Mouse (Mus musculus): ENCODE data around the gene Medag.

DNA sequence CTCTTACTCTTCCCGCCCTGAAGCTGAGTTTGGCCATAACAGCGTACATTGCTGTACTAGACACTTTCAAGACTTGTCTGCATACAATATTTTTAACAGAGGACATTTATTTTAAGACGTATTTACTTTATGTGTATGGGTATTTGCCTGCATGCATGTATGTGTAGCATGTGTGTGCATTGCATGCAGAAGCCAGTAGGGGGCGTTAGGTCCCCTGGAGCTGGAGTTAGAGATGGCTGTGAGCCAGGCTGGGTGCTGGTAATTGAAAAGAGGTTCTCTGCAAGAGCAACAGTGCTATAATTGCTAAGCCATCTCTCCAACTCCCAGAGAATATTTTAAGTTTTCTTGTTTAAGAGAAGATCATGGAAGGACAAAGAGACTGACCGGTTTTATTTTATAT lies 6.8 kb upstream of the Medag start:
- TF ChIP-seq CTCF (IDR thresholded peaks at IDR 0.05; ENCODE audit: low read depth) (peak; percentile 29), EP300 (optimal IDR thresholded peaks at IDR 0.05) (no peak)

All from stomach, postnatal 0 days (tissue).